Mouse (Mus musculus): ENCODE results near the gene Mon1b. TPM values are rescaled to one million over a fixed set of nuclear protein-coding genes. Genes with fewer than 3 reads are reported as not detected.

The Mon1b gene
- polyA plus RNA-seq, 1 experiment from 2014 or later, result 13.2 TPM

- 70% methylated on average over 2 of the region's 2 CpGs for WGBS
Observed at GRCm38 (mm10) chr8:113675281-113675680, 39.9 kb downstream of the Mon1b start.

GRCm38 (mm10) chr8:113676811-113677210 lies 41.4 kb downstream of the Mon1b start:
- no peaks in the 10 kb centered on the region for H3K36me3 ChIP-seq
- H3K4me2 ChIP-seq, result no peak overlapping the region
- no peak overlapping the region for H3K4me3 ChIP-seq
- no peak overlapping the region for H3K27ac ChIP-seq (replicated peaks)
- 93% methylated on average over 1 of the region's 1 CpGs for WGBS
- no peak for ATAC-seq (ENCODE audit: low FRiP score, low read depth)
- H3K9ac ChIP-seq, result no peak overlapping the region
- H3K4me1 ChIP-seq (replicated peaks), result no peaks in the 10 kb centered on the region
- no peaks in the 10 kb centered on the region for H3K27me3 ChIP-seq
- no peaks in the 10 kb centered on the region for H3K9me3 ChIP-seq

More at GRCm38 (mm10) chr8:113675281-113675680, 39.9 kb downstream of the Mon1b start:
- Histone ChIP-seq H3K4me2 (no peak overlapping the region), H3K4me3 (no peak overlapping the region), H3K27ac (replicated peaks) (no peak overlapping the region), H3K27me3 (no peaks in the 10 kb centered on the region), H3K4me1 (replicated peaks) (no peaks in the 10 kb centered on the region), H3K9me3 (no peaks in the 10 kb centered on the region), H3K9ac (no peak overlapping the region), H3K36me3 (no peaks in the 10 kb centered on the region)
- no peak for ATAC-seq (ENCODE audit: low FRiP score, low read depth)

- Histone ChIP-seq H3K4me1 (replicated peaks) (no peaks in the 10 kb centered on the region), H3K36me3 (no peaks in the 10 kb centered on the region), H3K4me3 (no peak overlapping the region), H3K9me3 (0 out of 2 replicates have a peak, but pooled peaks cover 2% of the 10 kb centered on the region), H3K27me3 (no peaks in the 10 kb centered on the region), H3K9ac (no peak overlapping the region), H3K27ac (replicated peaks) (no peak overlapping the region), H3K4me2 (no peak overlapping the region)
- WGBS, result 80% methylated on average over 3 of the region's 3 CpGs
- no peak for ATAC-seq (ENCODE audit: low FRiP score, low read depth)
Observed at GRCm38 (mm10) chr8:113679361-113679760, 44.0 kb downstream of the Mon1b start.

DNA sequence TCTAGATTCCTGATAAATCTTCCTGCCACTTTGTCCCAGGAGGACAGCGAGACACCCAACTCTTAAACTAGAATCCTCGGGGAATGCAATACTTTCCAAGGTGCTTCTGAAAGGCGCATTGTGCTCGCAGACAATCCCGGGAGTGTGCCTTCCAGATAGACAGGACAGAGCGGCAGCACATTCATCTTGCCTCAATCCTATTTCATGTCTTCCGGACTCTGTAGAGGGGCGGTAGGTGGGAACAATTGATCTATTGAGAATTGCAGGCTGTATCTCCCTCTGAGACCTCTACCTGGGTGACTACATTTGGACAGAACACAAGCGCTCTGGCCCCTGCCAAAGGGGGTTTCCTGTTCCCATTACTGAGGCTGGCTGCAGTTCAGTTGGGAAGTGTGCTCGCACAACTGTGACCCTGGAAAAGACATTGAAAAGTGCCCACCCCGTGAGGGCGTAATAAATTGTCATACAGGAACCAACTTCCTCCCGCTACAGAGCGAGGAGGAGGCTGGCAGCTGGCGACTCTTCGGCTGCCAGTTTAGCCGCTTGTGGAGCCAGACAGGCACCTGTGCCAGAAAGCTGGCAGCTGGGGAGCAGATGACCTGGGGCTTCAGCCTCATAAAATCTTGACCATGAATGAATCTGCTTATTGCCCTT lies 52.6 kb downstream of the Mon1b start:
- Histone ChIP-seq H3K4me1 (replicated peaks) (peaks cover 11% of the 10 kb centered on the region), H3K27ac (replicated peaks) (no peak overlapping the region), H3K4me2 (no peak overlapping the region), H3K27me3 (no peaks in the 10 kb centered on the region), H3K36me3 (no peaks in the 10 kb centered on the region), H3K9me3 (0 out of 2 replicates have a peak, but pooled peaks cover 3% of the 10 kb centered on the region), H3K9ac (no peak overlapping the region), H3K4me3 (no peak overlapping the region)
- WGBS, result 67% methylated on average over 17 of the region's 17 CpGs
- peak; percentile 54 for ATAC-seq (ENCODE audit: low FRiP score, low read depth)

DNA sequence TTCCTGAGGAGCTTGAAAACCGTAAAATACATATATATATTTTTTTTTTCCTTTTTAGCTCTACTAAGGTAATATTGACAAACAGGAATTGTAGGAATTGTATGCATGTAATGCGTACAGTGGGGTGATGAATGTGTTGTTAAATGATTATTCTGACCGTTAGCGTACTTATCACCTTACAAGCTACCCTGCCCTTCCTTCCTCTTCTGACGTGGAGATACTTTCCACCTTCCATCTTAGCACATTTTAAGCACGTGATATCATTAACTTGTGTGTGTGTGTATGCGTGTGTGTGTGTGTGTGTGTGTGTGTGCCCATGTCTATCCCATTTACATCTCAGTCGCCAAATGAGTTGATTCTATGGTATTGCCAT lies 53.1 kb downstream of the Mon1b start:
- no peak overlapping the region for H3K9ac ChIP-seq
- peaks cover 11% of the 10 kb centered on the region for H3K4me1 ChIP-seq (replicated peaks)
- WGBS, result 82% methylated on average over 8 of the region's 8 CpGs
- no peaks in the 10 kb centered on the region for H3K27me3 ChIP-seq
- no peaks in the 10 kb centered on the region for H3K36me3 ChIP-seq
- 0 out of 2 replicates have a peak, but pooled peaks cover 3% of the 10 kb centered on the region for H3K9me3 ChIP-seq
- H3K27ac ChIP-seq (replicated peaks), result no peak overlapping the region
- no peak overlapping the region for H3K4me2 ChIP-seq
- H3K4me3 ChIP-seq, result no peak overlapping the region
- ATAC-seq (ENCODE audit: low FRiP score, low read depth), result no peak

- no peaks in the 10 kb centered on the region for H3K27me3 ChIP-seq
- H3K9ac ChIP-seq, result no peak overlapping the region
- peak overlapping the region; percentile 53 for H3K27ac ChIP-seq (replicated peaks)
- no peaks in the 10 kb centered on the region for H3K9me3 ChIP-seq
- WGBS, result 50% methylated on average over 14 of the region's 14 CpGs
- H3K36me3 ChIP-seq, result no peaks in the 10 kb centered on the region
- ATAC-seq (ENCODE audit: low FRiP score, low read depth), result peak; percentile 72
- H3K4me3 ChIP-seq, result no peak overlapping the region
- no peak overlapping the region for H3K4me2 ChIP-seq
- peaks cover 11% of the 10 kb centered on the region for H3K4me1 ChIP-seq (replicated peaks)
Observed at GRCm38 (mm10) chr8:113691622-113692343, 56.4 kb downstream of the Mon1b start.

Other genes with a start within 250 kb of the Mon1b start
- gene Syce1l, start 7.6 kb downstream of the Mon1b start, polyA plus RNA-seq (2015; fragmentation: Nextera tagmentation; extraction: Ambion mirVana), result 0.21 TPM in 1 of 2 replicates, not detected in the other
- gene Adamts18, start 213.2 kb downstream of the Mon1b start, polyA plus RNA-seq (2015; fragmentation: Nextera tagmentation; extraction: Ambion mirVana), result 2.3 and 2.8 TPM in 2 replicates

Measured in hindbrain, embryonic 15.5 days (tissue).